Mouse (Mus musculus) spleen, postnatal 14 days (tissue): ENCODE data around the gene Apom.

ENCODE experiments used
- DNase-seq, 2 experiments: peaks; one replicate each; pipeline ENCODE4 v3.0.0; 2021 to 2022; ENCODE audit warnings: low spot score in 2 of 2

Apom gene

GRCm38 (mm10) chr17:35158850-35159593 lies 27.2 kb upstream of the Apom start:
- no peak for DNase-seq

- DNase-seq, result no peak
Measured at GRCm38 (mm10) chr17:35157661-35158175, 25.9 kb upstream of the Apom start.

GRCm38 (mm10) chr17:35157254-35157653 lies 25.4 kb upstream of the Apom start:
- DNase-seq, result no peak

GRCm38 (mm10) chr17:35156461-35157200 lies 24.8 kb upstream of the Apom start:
- no peak for DNase-seq

- no peak for DNase-seq
Measured at GRCm38 (mm10) chr17:35155451-35155850, 23.6 kb upstream of the Apom start.

GRCm38 (mm10) chr17:35154616-35155015 lies 22.8 kb upstream of the Apom start:
- no peak for DNase-seq

GRCm38 (mm10) chr17:35153931-35154330 lies 22.1 kb upstream of the Apom start:
- DNase-seq, result no peak

- no peak for DNase-seq
Measured at GRCm38 (mm10) chr17:35153077-35153476, 21.2 kb upstream of the Apom start.

- no peak for DNase-seq
Measured at GRCm38 (mm10) chr17:35152121-35152520, 20.3 kb upstream of the Apom start.

- no peak for DNase-seq
Measured at GRCm38 (mm10) chr17:35147922-35148639, 16.2 kb upstream of the Apom start.

- no peak for DNase-seq
Measured at GRCm38 (mm10) chr17:35147348-35147747, 15.5 kb upstream of the Apom start.

GRCm38 (mm10) chr17:35146139-35146538 lies 14.3 kb upstream of the Apom start:
- DNase-seq, result no peak

- no peak for DNase-seq
Measured at GRCm38 (mm10) chr17:35141971-35142370, 10.1 kb upstream of the Apom start.

- DNase-seq, result no peak
Measured at GRCm38 (mm10) chr17:35140490-35140996, 8.7 kb upstream of the Apom start.

GRCm38 (mm10) chr17:35139269-35139668 lies 7.4 kb upstream of the Apom start:
- no peak for DNase-seq

- no peak for DNase-seq
Measured at GRCm38 (mm10) chr17:35135591-35136320, 3.9 kb upstream of the Apom start.

- peak; percentile 85 to 92 for DNase-seq
Measured at GRCm38 (mm10) chr17:35134801-35135590, 3.1 kb upstream of the Apom start, which contains the start of gene Bag6. Gene Bag6, plus strand, starts transcription at chr17:35135178.

GRCm38 (mm10) chr17:35133517-35133916 lies 1.7 kb upstream of the Apom start:
- no peak for DNase-seq

GRCm38 (mm10) chr17:35132174-35132560 lies 317 bp upstream of the Apom start:
- DNase-seq, result no peak

GRCm38 (mm10) chr17:35131038-35131437 lies 812 bp downstream of the Apom start:
- DNase-seq, result no peak

- no peak for DNase-seq
Measured at GRCm38 (mm10) chr17:35128996-35129395, 2.9 kb downstream of the Apom start.
